Mouse (Mus musculus) adrenal gland, adult 2 months (tissue): ENCODE data around the gene Clca1. TPM values are rescaled to one million over a fixed set of nuclear protein-coding genes. Genes with fewer than 3 reads are reported as not detected.
"Not testable (repeated sequence)": the region's sequence is repeated elsewhere in the genome, so short reads cannot be mapped to it uniquely, and the experiment has no call there.

Source experiments
- DNase-seq: peaks from one replicate; pipeline ENCODE4 v3.0.0; 2021
- long read RNA-seq: library from polyadenylated mRNA; stranded (forward); transcript quantifications from one replicate; pipeline ENCODE4 v2.0.0, GENCODE M21; 2021
- polyA plus RNA-seq: library from polyadenylated mRNA; depleted of rRNA; stranded (reverse); fragments of >200 nt; gene quantifications from 2 replicates; pipeline ENCODE4 v1.2.3, GENCODE M21; 2012; rRNA removed
- total RNA-seq, 2 experiments: library from RNA; stranded (reverse); gene quantifications; 2 replicates each; pipeline ENCODE4 v1.2.3; 2021

Gene Clca1
- total RNA-seq: not detected
- polyA plus RNA-seq: 0.02 TPM in 1 of 2 replicates, not detected in the other
- long read RNA-seq: 0 reads

DNA sequence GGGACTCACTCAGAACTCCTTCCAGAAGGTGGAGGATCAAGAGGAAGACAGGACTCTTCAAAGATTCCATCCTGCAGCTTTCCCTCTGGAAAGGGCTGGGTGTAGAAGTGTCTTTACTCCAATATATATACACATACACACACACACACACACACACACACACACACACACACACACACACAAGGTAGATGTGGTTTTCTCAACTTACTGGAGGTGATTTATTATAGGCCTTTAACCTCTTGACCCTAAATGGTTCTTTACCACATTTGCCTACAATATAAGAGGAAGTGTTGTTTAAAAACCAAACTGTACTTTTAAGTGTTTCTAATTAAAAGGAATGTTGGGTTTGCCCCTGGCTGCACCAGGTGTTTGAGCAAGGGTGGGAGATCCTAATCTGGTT, at the start of gene Clca1:
TSS of gene Clca1 (minus strand) at position 101 of the 400 bp plus-strand sequence.
- DNase-seq: no peak

DNA sequence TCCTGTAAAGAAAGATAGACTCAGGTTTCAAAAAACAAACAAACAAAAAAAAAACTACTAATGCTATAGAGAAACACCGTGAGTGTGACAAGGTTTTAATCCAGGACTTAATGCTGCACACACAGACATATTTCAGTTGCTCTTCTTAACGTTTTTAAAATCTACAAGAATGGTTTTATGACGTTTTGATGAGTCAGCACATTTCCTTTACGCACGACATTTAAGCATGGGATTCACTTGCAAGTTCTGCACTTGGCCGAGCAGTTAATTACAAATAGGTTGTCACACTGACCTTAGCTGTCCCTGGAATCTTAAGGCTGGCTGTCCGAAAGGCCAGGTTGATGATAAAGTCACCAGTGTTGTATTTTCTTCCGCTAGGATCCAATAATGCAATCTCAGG, 48.3 kb upstream of the Clca1 start:
- DNase-seq: no peak

DNA sequence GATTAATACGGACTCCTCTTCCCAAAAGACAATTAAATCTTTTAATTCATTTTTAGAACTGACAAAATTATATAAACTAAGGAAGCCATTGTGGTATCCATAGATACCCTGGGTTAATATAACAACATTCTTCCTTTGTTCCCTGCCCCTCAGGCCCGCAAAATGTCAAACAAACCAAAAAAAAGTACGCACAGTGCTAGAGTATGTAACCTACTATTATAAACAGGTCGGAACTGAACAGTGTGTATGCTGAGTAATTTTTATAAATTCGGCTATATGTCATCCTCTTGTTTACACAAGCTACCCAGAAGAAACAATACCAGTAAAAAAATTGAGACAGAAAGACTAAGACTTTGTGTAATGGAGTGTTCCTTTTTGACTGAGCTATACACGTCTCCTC, 45.8 kb upstream of the Clca1 start:
- DNase-seq: no peak

DNA sequence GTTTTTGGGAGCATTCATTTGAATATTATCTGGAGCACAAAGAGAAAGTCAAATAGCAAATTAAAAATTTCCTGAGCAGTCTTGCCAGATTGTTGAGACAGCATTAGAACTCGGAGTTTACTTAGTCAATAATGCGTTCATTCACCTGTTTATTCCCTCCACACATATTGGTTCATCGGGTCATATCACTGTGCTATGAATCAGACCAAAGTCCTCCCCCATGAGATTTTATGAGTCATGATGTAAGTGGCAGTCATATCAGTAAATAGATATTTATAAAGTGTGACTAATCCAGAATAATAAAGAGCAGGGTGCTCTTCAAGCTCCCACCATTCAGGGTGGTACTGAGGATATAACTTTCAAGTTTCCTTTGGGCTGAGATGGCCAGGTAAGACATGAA, 39.8 kb upstream of the Clca1 start:
- DNase-seq: no peak

DNA sequence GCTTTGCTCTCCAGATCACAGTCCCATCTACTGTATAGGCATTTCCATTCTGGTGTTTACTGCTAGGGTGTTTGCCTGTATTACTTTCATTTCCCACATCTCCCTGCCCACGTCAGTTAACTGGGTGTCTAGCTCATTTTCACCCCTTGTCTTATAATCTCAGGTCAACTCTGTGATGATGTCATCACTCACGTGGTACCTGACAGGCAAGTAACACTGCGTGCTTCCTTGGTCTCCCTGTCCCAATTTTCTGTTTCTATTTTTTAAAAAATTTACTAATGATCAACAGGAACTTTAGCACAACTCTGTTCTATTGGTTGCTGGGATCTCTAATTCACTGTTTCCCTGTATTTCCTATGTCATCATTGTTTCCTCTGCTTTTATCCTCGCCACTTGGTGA, 36.4 kb upstream of the Clca1 start:
- no peak for DNase-seq

DNA sequence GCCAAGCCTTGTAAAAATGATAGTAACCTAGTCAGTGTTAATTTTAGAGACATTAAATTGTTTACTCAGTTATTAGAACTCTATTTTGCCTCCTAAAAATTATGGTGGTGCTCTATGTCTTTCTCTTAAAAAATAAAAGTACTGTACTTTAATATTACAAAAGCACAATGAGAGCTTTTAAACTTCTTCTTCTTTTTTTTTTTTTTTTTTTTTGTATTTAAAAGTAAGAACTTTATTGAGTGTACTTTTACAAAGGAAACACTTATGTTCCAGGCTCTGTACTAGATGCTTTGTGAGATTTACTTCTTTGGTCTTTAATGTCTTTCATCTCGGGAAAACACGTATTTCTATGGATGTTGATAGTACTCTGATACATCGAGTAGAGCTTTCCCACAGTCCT, 22.6 kb upstream of the Clca1 start:
- DNase-seq: not testable (repeated sequence)

DNA sequence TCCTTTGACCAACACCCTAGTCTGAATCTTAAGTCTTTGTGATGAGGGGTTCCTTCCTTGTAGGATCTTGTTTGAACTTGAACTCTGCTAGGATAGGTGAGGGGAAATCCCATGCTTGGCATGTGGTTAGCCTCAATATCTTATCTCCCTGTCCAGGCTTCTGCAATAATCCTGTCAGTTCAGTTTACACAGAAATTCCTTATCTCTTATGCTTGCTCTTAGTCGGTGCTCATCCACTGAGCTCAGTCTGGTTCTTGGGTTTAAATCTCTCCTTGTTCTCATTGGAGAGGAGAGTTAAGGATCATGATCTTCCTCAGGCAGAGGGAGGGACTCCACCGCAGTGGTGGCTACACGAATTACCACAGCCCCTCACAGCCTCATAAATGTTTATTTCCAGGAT, 17.2 kb upstream of the Clca1 start:
- no peak for DNase-seq

DNA sequence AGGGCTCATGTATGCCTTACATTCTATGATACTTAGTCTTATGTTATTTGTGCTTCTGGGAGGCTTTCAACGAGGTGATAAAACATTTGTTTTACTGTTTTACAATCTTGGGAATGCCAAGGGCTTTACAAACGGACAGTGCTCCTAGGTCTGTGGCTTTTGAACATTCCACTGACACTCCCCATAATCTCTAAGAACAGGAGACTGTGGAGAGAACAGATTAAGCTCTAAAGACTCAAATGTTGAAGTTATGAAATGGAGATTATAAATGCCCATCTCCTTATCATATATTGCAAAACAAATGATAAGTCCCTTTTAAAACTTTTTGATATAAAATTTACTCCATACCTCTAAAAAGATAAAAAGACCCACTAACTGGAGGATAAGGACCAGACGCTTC, 6.2 kb upstream of the Clca1 start:
- no peak for DNase-seq

DNA sequence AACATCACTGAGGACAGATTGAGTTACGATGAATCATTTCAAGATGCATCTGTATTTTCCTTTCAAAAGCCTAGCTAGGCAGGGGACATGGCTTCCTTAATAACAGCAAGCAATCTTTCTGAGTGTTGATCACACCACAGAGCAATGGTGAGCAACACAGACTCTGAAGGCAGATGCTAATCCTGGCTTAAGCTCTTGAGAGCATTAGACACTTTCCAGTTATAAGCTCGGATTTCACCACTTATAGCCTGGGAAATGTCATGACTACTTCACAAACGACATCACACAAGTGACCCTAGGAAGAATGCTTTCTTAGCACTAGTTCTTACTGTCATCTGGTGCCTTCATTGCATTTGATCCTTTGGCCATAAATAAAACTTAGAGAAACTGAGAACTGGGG, 4.5 kb downstream of the Clca1 start:
- DNase-seq: no peak

DNA sequence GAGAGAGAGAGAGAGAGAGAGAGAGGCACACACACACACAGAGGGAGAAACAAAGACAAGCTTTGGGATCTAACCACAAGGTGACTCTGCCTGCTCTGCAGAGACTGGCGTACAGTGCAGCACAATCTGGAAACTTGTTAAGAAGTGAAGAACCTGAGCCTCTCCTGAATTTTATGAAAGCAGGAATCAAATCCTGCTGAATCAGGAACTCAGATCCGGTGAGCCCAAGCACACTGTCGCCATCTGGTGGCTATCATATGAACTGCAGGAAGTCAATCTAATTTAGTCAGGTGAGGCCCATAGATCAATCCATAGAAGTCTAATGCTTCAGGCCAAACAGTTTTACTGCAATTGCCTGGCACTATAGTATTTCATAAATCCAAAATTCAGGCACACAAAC, 5.8 kb downstream of the Clca1 start:
- DNase-seq: peak; percentile 11

DNA sequence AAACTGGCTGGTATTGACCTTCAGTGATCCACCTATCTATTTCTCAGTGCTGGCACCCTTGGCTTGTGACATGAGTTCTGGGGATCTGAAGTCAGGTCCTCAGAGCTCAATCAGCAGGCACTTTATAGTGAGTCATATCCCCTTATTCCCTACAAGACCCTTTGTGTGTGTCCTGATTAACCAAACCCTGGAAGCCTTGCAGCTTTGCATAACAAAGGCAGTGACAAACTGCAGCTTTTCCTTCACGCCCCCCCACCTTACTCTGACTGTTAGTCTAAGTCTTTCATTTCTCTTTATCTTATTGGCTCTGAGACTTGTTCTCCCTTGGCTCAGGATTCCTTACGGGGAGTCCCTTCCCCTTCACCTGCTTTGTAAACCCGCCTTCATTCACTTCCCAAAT, 14.8 kb downstream of the Clca1 start:
- DNase-seq: no peak

DNA sequence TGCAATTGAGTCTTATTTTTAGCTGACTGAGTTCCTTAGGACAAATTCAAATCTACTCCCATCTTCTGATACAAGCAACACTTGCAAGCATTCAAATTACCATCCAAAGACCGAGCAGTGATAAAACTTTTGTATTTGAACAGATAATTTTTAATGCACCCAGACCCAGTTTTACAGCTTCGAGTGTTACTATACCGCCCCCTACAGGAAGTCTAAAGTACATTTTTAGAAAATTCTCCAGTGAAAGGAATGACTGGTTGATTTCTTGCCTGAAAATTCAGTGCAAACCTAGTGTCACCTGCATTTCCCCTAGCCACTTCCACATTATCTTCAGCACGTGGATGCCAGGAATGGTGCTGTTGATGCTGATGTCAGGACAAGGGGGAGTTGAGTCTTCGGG, 28.2 kb downstream of the Clca1 start:
- DNase-seq: no peak

DNA sequence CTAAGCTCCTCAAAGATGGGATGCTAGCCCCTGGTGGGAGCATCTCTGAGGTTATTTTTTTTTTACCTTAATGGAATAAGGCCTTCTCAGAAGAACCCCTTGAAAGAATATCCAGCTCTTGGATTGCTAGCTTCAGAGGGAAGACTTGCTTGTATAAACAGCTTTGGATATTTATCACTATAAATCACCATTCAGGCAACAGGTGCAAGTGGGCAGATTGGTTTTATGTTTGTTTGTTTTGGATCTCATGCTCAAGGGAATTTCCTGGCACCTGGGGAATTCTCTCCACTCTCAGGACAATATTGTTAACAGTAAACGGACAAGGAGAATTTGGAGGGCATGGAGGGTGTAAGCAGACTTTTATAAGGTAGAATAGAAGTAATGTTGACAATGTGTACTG, 31.7 kb downstream of the Clca1 start:
- DNase-seq: no peak

DNA sequence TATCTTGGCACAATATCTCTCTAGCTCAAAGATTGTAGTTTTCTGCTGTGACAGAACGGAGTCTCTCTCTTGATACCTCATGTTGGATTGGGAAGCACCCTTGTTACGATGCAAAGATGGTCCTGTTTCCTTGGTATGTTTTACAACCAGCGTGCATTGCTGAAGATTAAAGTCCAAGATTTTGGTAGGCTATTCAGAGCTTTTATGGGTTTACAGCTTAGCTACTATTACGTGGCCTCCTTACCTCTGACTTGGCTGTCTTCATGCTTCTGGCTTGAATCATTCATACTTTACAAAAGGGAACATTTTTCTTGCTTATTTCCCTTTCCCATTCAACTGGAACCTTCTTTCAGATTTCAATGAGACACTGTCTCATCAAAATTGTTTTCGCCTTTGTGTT, 39.5 kb downstream of the Clca1 start:
- DNase-seq: no peak

DNA sequence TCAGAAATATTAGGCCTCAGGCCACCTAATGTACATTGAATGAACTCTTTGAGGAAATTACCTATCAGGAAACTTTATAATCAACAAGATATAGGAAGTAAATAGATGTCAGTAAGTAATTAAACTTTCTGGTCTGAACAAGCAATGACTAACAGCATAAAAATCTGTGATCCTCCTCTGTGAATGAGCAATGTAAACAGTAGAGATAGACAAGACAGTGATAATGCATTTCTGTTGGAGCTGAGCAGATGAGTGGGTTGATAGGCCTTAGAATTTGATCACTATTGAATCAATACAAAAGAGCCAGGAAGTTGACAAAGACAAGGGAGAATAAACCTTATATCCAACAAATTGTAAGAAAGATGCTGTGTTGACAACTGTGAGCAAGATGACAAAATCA, 40.0 kb downstream of the Clca1 start:
- DNase-seq: no peak

DNA sequence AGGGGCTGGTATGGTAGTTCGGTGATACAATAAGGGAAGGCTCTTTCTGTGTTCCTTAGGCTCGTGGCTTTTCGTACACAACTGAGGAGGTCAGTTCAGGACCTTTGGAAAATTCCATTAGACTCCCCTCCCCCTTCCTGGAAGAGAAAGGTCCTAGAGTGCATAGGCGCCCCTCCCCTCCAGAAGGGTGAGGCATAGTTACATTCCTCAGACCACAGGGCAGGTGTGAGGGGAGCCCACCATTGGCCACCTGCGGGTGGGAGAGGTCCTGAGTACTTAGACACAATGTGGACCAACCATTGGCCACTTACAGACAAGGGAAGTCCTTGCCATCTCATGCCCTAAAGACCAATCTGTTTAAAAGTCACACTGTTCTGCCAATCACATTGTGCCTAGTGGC, 46.7 kb downstream of the Clca1 start:
- DNase-seq: no peak

DNA sequence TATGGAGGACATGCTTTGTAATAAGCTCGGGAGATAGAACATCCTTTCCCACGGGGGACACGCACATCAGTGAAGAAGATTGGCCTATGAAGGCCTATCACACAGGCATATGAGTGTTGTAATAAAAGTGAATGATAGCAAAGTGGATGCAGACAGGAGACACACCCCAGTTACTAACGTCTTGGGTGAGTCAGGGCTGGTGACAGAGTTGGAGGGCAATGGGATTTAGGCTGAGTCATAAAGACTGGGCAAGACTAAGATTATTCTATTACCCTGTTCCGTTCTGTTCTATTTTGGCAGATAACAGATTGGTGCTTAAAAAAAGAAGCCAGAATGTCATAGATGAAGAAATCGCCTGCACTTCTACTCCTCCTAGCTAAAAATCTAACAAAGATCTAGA, 52.0 kb downstream of the Clca1 start:
- DNase-seq: peak; percentile 67

DNA sequence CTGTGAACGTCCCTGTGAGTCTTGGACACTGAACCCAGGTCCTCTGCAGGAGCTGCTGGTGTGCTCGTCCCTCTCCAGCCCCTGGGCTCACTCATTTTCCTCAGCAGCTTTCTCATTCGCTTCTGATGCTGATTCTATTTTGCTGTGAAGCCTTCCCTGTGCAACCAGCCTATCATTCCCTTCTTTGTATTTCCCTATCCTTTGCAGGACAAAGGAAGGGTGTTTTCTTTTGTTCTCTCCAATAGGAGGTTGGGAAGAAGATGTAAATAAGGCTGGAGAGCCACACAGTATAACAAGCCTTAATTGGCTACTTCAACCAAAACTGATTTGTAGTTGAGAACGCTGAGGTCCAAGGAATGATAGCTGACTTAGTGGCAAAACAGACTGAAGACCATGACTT, 54.9 kb downstream of the Clca1 start:
- DNase-seq: no peak

DNA sequence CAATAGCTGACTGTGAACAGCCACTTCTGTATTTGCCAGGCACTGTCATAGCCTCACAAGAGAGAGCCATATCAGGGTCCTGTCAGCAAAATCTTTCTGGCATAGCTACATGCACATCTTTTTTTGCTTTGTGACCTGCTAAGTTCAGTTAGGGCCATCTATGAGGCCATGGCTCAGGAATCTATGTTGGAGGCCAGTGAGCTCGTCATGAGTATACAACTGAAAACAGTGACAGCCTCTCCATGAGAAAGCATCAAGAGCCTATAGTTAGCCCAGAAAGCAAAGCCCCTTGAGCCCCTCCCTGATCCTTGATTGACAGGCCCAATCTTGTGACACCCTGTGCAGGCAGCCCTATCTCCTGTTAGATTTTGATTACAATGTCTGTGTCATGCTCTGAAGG, 56.5 kb downstream of the Clca1 start:
- no peak for DNase-seq

DNA sequence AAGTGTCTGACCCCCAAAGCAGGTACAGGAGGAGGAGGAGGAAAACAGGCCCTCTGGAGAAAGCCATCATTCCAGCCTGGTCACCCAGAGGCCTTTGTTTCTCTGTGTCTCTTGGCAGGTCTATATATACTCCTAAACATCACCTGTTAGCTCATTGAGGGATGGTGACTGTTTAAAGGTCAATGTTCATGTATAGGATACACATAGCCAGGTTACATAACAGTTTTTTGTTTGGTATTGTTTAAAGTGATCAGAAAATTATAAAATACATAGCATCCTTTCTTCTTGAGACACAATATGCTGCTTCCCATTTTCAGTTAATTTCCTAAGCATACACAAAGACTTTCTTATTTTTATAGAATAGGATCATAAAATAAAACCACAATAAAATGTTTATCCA, 57.6 kb downstream of the Clca1 start, which contains the start of gene Clca4a:
TSS of gene Clca4a (minus strand) at position 101 of the 400 bp plus-strand sequence.
- DNase-seq: no peak

DNA sequence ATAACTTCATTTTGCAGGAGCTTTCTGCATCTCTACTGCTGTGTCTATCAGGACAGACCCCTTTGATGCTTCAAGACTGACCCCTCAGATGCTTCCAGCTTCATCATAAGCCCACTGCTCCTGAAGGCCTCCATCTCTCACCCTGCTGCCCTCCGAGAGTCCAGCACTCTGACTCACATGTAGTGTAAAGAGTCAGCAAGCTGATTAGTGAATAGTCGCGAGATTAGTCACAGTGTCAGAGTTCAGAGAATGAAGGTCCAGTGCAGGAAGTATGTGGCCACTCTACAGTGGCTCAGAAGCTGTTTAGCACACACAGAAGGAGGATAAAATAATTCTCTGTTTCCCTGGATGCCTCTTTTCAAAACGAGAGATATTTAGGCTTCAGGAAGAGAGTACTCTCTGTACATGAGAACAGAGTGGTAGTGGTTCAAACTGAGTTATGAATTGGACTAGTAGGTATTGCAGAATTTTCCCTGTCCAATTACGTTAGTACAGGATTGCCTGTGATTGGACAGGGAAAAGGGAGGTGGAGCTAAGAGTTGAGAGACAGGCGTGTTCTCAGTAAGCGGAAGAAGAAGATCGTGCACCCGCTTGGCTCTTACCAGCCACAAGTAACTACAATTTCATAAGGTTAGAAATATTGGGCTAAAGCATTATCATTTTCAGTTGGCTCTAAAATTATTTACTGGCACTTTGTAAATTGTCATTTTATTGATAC, 60.9 kb downstream of the Clca1 start:
- DNase-seq: peak; percentile 44

DNA sequence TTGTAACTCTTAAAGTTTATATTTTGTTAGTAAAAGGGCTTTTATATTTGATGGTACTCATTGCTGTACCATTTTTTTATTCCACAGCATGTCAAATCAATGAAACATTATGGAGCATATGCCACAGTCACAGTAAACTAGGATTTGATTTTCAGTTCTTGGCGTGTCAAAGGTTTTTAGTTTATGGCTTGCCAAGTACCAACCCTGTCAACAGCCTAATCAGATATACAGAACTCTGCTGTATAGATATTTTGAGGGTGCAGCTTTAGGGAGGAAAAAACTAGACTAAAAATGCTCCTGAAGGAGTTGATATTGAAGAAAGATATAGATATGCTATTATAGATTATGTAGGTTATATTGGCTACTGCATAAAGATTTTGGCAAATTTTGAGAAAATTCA, 62.8 kb downstream of the Clca1 start:
- no peak for DNase-seq

DNA sequence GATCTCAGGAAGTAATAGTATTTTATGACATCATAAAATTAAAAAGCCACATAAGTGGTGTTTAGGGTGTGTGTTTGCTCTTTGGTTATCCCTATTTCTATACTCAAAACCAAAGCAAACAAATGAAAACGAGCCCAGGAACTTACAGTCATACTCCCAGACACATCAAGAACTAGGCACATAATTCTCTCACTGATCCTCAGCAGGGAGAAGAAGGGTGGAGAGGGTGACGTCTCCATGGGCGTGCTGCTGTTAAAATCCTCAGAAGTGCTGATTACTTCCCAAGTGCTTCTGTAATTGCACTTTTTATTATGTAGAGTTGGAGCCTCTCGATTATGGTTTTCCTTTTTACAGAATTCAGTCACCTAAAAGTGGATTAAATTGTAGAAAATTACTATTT, 66.5 kb downstream of the Clca1 start:
- no peak for DNase-seq
